24 mouse cellular contexts compared by ENCODE assay signal in genomic region chr1:50935484-50935883, GRCm38 (mm10). TPM values are rescaled to one million over a fixed set of nuclear protein-coding genes. Genes with fewer than 3 reads are reported as not detected.
"Had no signal": no experiment of that assay in that cellular context is flagged by ENCODE, and none has a peak within 500 bp of the region (broad histone marks: within the 10 kb centered on the region; RNA-seq: fewer than 3 reads in every experiment).

No protein-coding gene starts in this region.

- DNase-seq: kidney, adult 11 months; kidney, adult 8-10 months; kidney, postnatal 14 days; kidney, postnatal 4 days; layer of hippocampus, postnatal 36 days; lung, embryonic 14.5 days; right cerebral cortex, postnatal 25 days; spleen, adult 18-20 months; thymus, postnatal 25 days had no signal

- H3K4me1 ChIP-seq: intestine, embryonic 15.5 days; limb, embryonic 12.5 days; limb, embryonic 15.5 days; liver, embryonic 15.5 days; midbrain, embryonic 10.5 days; neural tube, embryonic 12.5 days; stomach, embryonic 15.5 days had no signal

- H3K9ac ChIP-seq: intestine, embryonic 15.5 days; limb, embryonic 12.5 days; limb, embryonic 15.5 days; liver, embryonic 15.5 days; lung, embryonic 14.5 days; midbrain, embryonic 13.5 days; neural tube, embryonic 12.5 days; stomach, embryonic 15.5 days had no signal

- H3K27me3 ChIP-seq: intestine, embryonic 15.5 days; limb, embryonic 15.5 days; liver, embryonic 15.5 days; midbrain, embryonic 13.5 days; neural tube, embryonic 12.5 days; stomach, embryonic 15.5 days had no signal

- H3K36me3 ChIP-seq: intestine, embryonic 15.5 days; limb, embryonic 12.5 days; limb, embryonic 15.5 days; liver, embryonic 15.5 days; midbrain, embryonic 10.5 days; midbrain, embryonic 13.5 days; neural tube, embryonic 12.5 days; stomach, embryonic 15.5 days had no signal

- H3K9me3 ChIP-seq: intestine, embryonic 15.5 days; limb, embryonic 12.5 days; limb, embryonic 15.5 days; liver, embryonic 15.5 days; megakaryocyte, embryonic 14.5 days; midbrain, embryonic 10.5 days; midbrain, embryonic 13.5 days; neural tube, embryonic 12.5 days; stomach, embryonic 15.5 days had no signal

- ATAC-seq: intestine, embryonic 15.5 days; lung, postnatal 0 days; midbrain, embryonic 13.5 days; midbrain, embryonic 16.5 days had no signal

- H3K4me2 ChIP-seq: intestine, embryonic 15.5 days; limb, embryonic 12.5 days; limb, embryonic 15.5 days; liver, embryonic 15.5 days; lung, embryonic 14.5 days; midbrain, embryonic 13.5 days; neural tube, embryonic 12.5 days; stomach, embryonic 15.5 days had no signal

- H3K27ac ChIP-seq: intestine, embryonic 15.5 days; left cerebral cortex, adult 2 months; limb, embryonic 12.5 days; limb, embryonic 15.5 days; liver, embryonic 15.5 days; macrophage; midbrain, embryonic 10.5 days; midbrain, embryonic 13.5 days; neural tube, embryonic 12.5 days; stomach, embryonic 15.5 days had no signal

- H3K4me3 ChIP-seq: intestine, embryonic 15.5 days; left cerebral cortex, adult 2 months; limb, embryonic 12.5 days; limb, embryonic 15.5 days; liver, embryonic 15.5 days; megakaryocyte, embryonic 14.5 days; midbrain, embryonic 10.5 days; midbrain, embryonic 13.5 days; neural tube, embryonic 12.5 days; stomach, embryonic 15.5 days had no signal

RNA-seq across cellular contexts. Expression of gene Tmeff2, which starts 35.0 kb away (rescaled TPM):
- total RNA-seq: monocyte, adult 5-6 weeks; neutrophil, adult 5-6 weeks had no signal
- polyA plus RNA-seq: macrophage had no signal
